Mouse (Mus musculus): Measurements from ENCODE around the gene Gadl1. TPM values are rescaled to one million over a fixed set of nuclear protein-coding genes. Genes with fewer than 3 reads are reported as not detected.

The Gadl1 gene
- total and polyA plus RNA-seq, 3 experiments = 0.13 TPM; not detected in 2

DNA sequence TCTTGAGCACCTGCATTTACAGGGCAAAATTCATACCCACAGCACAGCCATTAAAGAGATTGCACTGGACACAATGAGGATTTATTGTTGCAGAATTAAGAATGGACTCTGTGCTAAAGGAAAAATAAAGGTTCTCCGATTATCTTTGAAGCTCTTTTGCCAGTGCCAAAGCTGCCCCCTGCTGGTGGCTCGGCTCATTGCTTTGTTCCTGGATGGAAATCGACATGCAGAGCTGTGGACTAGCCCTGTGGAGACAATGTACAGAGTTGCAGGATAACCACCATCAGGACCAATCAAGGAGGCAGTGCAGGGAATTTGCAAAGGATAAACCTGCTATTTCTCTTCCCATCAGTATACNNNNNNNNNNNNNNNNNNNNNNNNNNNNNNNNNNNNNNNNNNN is 132.5 kb downstream of the Gadl1 start (continued):
- no peak for TF ChIP-seq CHD1 (IDR thresholded peaks at IDR 0.05; ENCODE audit: low read depth, low read length)
- TF ChIP-seq IRF4 (IDR thresholded peaks at IDR 0.05; ENCODE audit: low read depth, low read length) = 0 out of 2 replicates have a peak, but pooled peaks have one; percentile 12
- TF ChIP-seq NELFE (IDR thresholded peaks at IDR 0.05; ENCODE audit: low read depth, low read length) = peak; percentile 19; the same call in 1 of the 2 replicates
- TF ChIP-seq UBTF (IDR thresholded peaks at IDR 0.05; ENCODE audit: low read depth, low read length) = no peak
- TF ChIP-seq MAFK (IDR thresholded peaks at IDR 0.05; ENCODE audit: insufficient replicate concordance, low read length) = no peak
- peak; percentile 89 to 91 for TF ChIP-seq CTCF (conservative IDR thresholded peaks at IDR 0.05 in 1 of 2, IDR thresholded peaks at IDR 0.05 in 1 of 2; ENCODE audit: low read depth in 2 of 2, low read length in 2 of 2)
- TF ChIP-seq MEF2A (IDR thresholded peaks at IDR 0.05; ENCODE audit: borderline replicate concordance, low read depth, low read length) = no peak
- TF ChIP-seq TBP (conservative IDR thresholded peaks at IDR 0.05; ENCODE audit: low read depth, low read length) = no peak
- no peak for TF ChIP-seq ZKSCAN1 (IDR thresholded peaks at IDR 0.05; ENCODE audit: borderline replicate concordance, low read depth, low read length)
- no peak for TF ChIP-seq TCF12 (IDR thresholded peaks at IDR 0.05; ENCODE audit: low read depth, low read length)
- no peak for TF ChIP-seq ZNF384 (IDR thresholded peaks at IDR 0.05; ENCODE audit: low read depth, low read length)
- TF ChIP-seq JUND (conservative IDR thresholded peaks at IDR 0.05; ENCODE audit: low read depth, low read length) = no peak
- TF ChIP-seq HCFC1 (IDR thresholded peaks at IDR 0.05; ENCODE audit: low read depth, low read length) = no peak
- TF ChIP-seq NRF1 (IDR thresholded peaks at IDR 0.05; ENCODE audit: low read depth, low read length) = no peak
- peak; percentile 71 for TF ChIP-seq ZC3H11A (IDR thresholded peaks at IDR 0.05; ENCODE audit: low read depth, low read length)
- TF ChIP-seq MAZ (IDR thresholded peaks at IDR 0.05; ENCODE audit: low read depth, low read length) = no peak
- no peak for TF ChIP-seq USF2 (conservative IDR thresholded peaks at IDR 0.05; ENCODE audit: low read depth, low read length)
- no peak for TF ChIP-seq USF1 (IDR thresholded peaks at IDR 0.05; ENCODE audit: low read depth, low read length)
- TF ChIP-seq GABPA (IDR thresholded peaks at IDR 0.05; ENCODE audit: insufficient replicate concordance, low read depth, low read length) = no peak

DNA sequence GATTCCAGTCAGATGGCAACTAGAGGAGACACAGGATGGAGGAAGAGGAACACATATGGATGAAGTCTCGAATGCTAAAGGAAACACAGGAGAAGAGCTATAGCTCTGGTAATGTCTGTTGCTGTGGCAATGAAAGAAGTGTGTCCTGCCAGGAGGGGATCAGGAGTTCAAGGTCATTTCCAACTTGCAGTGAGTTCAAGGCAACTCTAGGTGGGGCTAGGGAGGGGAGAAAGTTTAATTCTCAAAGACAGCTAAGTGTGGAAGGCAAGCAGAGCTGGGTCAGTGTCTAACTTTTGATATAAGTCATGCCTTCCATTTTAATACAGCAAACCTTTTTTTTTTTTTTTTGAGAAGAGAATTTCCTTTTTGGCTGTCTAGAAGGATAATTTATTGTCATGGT is 140.7 kb downstream of the Gadl1 start:
- dilution Hi-C loops (cut with MboI; ENCODE audit: extremely low pct_ligation_motif_present, extremely low pct_unique_long_range_greater_than_20kb, low sequenced_read_pairs) (no loop called here), in situ Hi-C loops (cut with MboI; ENCODE audit: low pct_ligation_motif_present, low pct_unique_long_range_greater_than_20kb, low sequenced_read_pairs) (loop anchor here (10.0 to 25.0 kb wide), 2 partner anchors 185 to 338 kb away; no protein-coding TSS in a partner anchor)
- Histone ChIP-seq H3K36me3 (replicated peaks in 1 of 2; ENCODE audit: control insufficient read depth in 1 of 2, insufficient read depth in 1 of 2, low read length in 1 of 2) (no peaks in the 10 kb centered on the region), H3K4me1 (ENCODE audit: control insufficient read depth in 1 of 2, insufficient read depth in 2 of 2) (no peaks in the 10 kb centered on the region), H3K9ac (ENCODE audit: insufficient read depth, low read depth) (no peak overlapping the region), H3K4me3 (replicated peaks in 1 of 3; ENCODE audit: low read depth in 2 of 3, low read length in 2 of 3, poor library complexity in 1 of 3) (no peak overlapping the region), H3K4me2 (ENCODE audit: insufficient read depth, low read depth, poor library complexity, severe bottlenecking) (no peak overlapping the region), H3K79me2 (replicated peaks; ENCODE audit: control insufficient read depth, extremely low read depth, insufficient read depth, poor library complexity, severe bottlenecking) (no peaks in the 10 kb centered on the region), H3K27me3 (replicated peaks) (no peaks in the 10 kb centered on the region), H3K27ac (ENCODE audit: insufficient read depth, low read depth) (no peak overlapping the region), H3K9me3 (replicated peaks; ENCODE audit: low read length) (no peaks in the 10 kb centered on the region)
- no peak for TF ChIP-seq ZC3H11A (IDR thresholded peaks at IDR 0.05; ENCODE audit: low read depth, low read length)
- TF ChIP-seq USF2 (conservative IDR thresholded peaks at IDR 0.05; ENCODE audit: low read depth, low read length) = no peak
- TF ChIP-seq NRF1 (IDR thresholded peaks at IDR 0.05; ENCODE audit: low read depth, low read length) = no peak
- peak; percentile 47 for TF ChIP-seq SMC3 (IDR thresholded peaks at IDR 0.05; ENCODE audit: low read depth, low read length)
- peak; percentile 43 for TF ChIP-seq RAD21 (IDR thresholded peaks at IDR 0.05; ENCODE audit: low read depth, low read length)
- TF ChIP-seq ZMIZ1 (IDR thresholded peaks at IDR 0.05; ENCODE audit: low read depth, low read length) = no peak
- TF ChIP-seq ETS1 (conservative IDR thresholded peaks at IDR 0.05; ENCODE audit: low read depth, low read length) = no peak
- peak in 1 of 2 experiments; percentile 61; a peak in 2 of 4 replicates for TF ChIP-seq CTCF (conservative IDR thresholded peaks at IDR 0.05 in 1 of 2, IDR thresholded peaks at IDR 0.05 in 1 of 2; ENCODE audit: low read depth in 2 of 2, low read length in 2 of 2)
- no peak for TF ChIP-seq E2F4 (IDR thresholded peaks at IDR 0.05; ENCODE audit: insufficient replicate concordance, low read depth, low read length)
- peak; percentile 19 for DNase-seq (ENCODE audit: extremely low read depth)
